Mouse (Mus musculus) kidney, adult 2 months (tissue): ENCODE measurements at regions not wholly inside any gene's neighbourhood (a gene's known extent, or its start where the extent isn't known, plus 50 kb on each side); places are given as distances from the start of the nearest gene placed in this dataset.

ENCODE experiments used
- CTCF ChIP-seq: fragments of 200-500 bp; conservative IDR thresholded peaks from 2 replicates; pipeline ENCODE4 v1.5.1; 2011; ENCODE audit warnings: low read depth, mild to moderate bottlenecking, control low read depth, low read length, moderate library complexity, mixed read lengths; ENCODE audit not compliant: insufficient read depth, insufficient read length
- POLR2A ChIP-seq: fragments of 200-500 bp; IDR thresholded peaks from one replicate; pipeline ENCODE4 v1.6.1; 2011; ENCODE audit warnings: low read depth, low read length, control low read depth

DNA sequence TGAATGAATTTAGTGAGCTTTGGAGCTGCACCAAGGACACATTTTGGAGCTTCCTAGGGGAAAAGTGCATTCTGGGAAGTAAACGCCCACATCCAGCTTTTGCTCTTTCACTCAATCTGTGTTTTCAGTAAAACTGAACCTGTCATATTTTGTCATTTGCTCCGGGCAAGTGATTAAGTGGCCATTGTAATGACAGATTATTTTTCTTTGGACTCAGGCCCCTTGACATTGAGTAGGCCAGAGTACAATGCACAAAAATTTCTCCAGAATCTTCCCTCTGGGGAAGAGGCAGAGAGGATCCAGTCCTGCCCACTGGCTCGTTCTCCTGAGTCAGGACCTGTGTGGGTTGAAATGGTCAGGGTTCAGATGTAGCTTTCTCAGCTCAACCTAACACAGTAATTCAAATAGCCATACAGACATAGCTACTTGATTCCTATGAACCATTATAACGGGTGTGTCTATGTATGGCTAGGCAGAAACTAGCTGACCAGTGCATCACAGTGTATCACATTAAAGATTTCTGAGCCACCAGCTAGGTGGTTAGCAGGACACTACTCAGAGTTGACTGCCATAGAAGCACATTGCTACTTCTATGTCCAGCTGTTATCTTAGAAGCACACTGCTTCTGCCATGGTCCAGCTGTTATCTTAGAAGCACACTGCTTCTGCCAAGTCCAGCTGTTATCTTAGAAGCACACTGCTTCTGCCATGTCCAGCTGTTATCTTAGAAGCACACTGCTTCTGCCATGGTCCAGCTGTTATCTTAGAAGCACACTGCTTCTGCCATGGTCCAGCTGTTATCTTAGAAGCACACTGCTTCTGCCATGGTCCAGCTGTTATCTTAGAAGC, 129.9 kb downstream of the Mtx2 start:
- TF ChIP-seq CTCF (no peak), POLR2A (no peak)
